Mouse (Mus musculus): ENCODE results near the gene Mrpl36.
A peak's percentile ranks its signal among the peaks of the same experiment; 100 is the strongest.

The Mrpl36 gene

DNA sequence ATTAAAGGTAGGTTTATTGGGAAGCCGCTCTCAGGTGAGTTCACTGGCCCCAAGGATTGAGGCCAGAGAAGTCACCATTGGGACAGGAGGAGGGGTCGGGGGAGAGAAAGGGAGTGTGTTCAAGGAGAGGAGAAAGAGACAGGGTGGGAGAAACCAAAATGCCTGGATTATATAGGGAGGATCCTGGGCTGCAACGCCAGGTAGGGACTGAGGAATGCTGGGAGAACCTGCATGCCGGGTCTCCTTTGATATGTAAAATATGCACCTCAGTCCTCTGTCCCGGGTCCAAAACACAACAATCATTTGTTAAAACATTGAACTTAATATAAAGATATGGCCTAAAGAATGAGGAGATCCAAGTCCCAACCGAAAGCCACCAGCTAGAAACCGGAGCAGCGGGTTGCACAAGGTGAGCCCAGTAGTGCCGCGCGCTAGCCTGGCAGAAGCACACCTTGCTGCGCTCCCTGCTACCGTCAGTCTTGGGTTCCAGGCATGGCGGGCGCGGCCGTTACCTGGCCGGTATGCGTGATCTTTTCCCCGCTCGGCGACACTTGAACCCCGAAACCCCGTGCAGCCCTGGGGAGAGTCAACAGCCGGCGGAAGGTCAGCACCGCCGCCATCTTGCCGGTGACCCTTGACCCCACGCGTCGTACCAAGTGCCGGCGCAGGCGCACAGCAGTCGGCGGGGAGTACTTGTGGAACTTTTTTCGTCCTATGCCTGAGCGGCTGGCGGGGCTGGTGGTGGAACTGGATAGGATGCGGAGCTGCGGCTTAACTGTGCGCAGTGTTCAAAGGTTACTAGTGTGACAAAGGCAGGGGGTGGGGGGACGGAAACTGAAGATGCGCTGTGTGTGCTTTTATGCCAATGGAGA lies at the start of gene Mrpl36, which contains the start of gene Ndufs6:
Gene Mrpl36 (plus strand): TSS at position 687 of the 872 bp plus-strand sequence.
Gene Ndufs6 (minus strand): TSS at position 716 of the 872 bp plus-strand sequence.
- peak; percentile 94 for DNase-seq (ENCODE audit: low read depth, low spot score)

DNA sequence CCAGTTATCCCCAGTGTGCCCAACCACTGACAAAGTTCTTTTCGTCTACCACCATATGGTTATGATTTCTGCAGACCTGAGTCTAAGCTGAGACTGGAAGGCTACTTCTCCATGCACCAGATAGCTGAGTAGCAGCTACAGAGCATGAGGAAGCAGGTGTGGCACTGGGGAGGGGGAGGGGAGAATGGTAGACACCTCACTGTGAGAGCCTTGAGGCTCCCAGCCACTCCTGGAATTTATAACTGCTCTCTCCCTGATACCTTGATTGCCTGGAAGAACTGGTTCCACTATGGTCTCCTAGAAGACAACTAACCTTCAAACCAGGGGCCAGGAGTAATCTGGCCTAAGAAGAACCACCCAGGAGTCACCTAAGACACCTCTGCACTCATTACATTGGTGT lies 49.1 kb upstream of the Mrpl36 start:
- DNase-seq (ENCODE audit: low read depth, low spot score), result no peak

DNA sequence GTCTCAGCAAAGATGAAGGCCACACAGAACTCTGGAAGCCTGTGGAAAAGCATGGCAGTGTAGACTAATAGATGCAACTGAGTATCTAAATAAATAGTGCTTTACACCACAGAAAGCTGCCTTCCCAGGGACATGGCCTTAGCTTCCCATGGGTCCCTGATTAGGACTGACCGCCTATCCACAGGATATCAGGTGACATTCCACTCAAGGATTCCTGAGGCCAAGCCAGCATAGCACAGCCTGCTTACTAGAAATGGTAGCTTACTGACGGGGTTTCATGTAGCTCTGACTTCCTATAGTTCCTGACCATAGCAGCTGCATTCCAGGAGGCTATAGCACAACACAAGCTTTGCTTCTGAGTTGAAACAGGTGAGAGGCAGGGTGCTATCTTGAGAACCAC lies 45.9 kb upstream of the Mrpl36 start:
- DNase-seq (ENCODE audit: low read depth, low spot score), result no peak

DNA sequence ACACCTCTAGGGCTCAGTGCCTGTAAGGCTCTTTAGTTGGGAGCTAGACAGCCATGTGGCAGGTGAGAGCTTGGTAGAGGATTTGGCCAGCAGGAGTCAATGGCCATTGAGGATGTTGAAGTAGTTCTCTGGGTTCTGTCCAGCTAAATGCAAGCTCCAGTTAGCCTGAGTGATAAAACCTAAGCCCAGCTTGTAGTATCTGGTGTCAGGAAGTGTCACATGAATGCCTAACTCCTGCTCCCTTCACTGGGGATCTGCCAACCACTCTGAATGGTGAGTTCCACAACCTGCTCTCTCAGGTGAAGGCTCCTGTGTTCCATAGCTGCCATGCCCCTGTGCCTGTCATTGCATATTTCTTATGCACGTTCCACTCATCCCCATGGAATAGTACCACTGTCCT lies 44.8 kb upstream of the Mrpl36 start:
- DNase-seq (ENCODE audit: low read depth, low spot score), result no peak

GRCm38 (mm10) chr13:73290206-73290605 lies 38.1 kb upstream of the Mrpl36 start:
- DNase-seq (ENCODE audit: low read depth, low spot score), result no peak

- DNase-seq (ENCODE audit: low read depth, low spot score), result no peak
These were observed 37.2 kb upstream of the Mrpl36 start for GRCm38 (mm10) chr13:73291102-73291501.

GRCm38 (mm10) chr13:73298717-73299116 lies 29.6 kb upstream of the Mrpl36 start:
- no peak for DNase-seq (ENCODE audit: low read depth, low spot score)

DNA sequence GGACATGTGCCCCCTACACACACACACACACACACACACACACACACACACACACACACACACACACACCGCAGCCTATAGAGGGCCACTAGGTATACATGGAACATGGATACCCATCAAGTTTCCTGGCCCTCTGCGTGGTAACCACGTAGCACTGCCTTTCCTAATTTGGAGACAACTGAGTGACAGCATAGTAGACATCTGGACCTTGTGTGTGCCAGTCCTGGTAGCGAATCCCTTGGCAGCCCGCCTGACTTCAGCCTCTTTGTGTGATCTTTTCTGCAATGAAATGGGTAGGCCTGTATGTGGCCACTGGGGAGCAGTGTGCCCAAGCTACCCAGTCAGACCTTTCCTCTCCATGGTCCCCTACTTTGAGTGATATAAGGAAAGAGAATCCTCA lies 29.0 kb upstream of the Mrpl36 start:
- no peak for DNase-seq (ENCODE audit: low read depth, low spot score)

DNA sequence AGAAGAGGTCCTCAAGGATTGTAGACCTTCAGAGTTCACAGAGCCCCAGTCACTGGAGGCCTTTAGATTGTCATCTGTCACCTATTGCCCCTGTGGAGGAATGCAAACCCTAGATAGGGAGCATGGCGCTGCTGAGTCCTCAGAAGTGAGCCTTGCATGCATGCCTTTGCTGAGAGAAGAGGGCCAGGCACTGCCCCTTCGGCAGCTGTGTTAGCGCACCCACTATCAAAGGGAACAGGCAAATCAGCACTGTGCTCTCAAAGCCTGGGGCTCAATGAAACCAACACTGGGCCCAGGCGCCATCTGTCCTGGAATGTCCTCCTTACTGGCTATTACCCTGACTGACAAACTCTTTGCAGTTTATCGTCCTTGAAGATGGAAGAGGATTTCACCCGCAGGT lies 23.6 kb upstream of the Mrpl36 start:
- DNase-seq (ENCODE audit: low read depth, low spot score), result peak; percentile 7

GRCm38 (mm10) chr13:73305398-73306084 lies 22.8 kb upstream of the Mrpl36 start:
- peak; percentile 6 for DNase-seq (ENCODE audit: low read depth, low spot score)

GRCm38 (mm10) chr13:73306085-73306410 lies 22.3 kb upstream of the Mrpl36 start:
- no peak for DNase-seq (ENCODE audit: low read depth, low spot score)

DNA sequence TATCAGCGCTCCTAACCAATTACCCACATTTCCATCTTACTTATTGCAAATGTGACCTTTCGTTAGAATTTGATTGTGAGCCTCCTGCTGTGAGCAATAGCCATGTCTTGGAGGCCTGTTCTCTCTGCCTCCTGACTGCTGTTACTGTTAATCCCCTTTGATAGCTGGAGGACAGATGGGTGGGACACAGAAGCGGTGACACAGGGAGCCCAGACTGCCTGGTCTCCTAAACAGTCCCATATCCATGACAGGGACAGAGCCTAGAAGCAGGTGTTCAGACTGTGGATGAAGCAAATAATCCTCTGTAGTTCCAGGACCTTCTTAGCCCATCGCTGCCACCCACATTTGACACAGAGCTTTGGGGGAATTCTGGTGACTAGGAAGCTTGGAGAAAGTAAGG lies 21.9 kb upstream of the Mrpl36 start:
- DNase-seq (ENCODE audit: low read depth, low spot score), result no peak

DNA sequence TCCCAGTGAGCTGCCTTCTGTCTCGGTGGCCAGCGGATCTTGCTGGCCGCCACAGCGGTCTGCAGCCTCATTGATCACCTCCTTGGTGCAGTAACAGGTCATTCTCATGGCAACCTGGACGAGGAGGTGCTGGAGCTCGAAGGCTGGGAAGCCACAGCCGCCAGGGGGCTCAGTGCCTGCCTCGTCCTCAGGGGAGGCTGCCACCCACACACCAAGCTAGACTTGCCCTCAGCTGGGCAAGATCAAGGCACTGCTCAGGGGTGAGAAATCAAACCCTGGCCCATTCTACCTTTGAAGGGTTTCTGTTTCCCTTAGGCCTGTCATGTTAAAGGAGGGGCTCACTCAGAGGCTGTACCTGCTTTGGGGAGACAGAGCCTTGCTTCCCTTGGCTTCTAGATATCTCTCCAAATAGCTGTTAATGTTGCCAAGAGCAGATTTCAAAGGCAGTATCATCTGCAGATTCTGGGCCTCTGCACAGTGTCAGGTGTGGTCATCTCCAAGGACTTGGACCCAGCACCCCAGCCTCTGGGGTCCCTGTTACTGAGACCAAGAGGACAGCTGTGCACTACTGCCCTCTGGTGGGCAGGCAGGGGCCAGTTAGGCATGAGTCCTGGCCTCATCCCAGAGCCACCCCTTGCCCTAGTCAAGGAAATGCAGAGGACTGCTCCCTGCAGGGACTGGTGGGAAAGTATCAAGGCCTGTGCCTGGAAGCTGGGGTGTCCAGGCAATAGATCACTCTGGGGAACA lies 18.0 kb upstream of the Mrpl36 start:
- peak; percentile 76 for DNase-seq (ENCODE audit: low read depth, low spot score)

GRCm38 (mm10) chr13:73320048-73320447 lies 8.3 kb upstream of the Mrpl36 start:
- DNase-seq (ENCODE audit: low read depth, low spot score), result no peak

DNA sequence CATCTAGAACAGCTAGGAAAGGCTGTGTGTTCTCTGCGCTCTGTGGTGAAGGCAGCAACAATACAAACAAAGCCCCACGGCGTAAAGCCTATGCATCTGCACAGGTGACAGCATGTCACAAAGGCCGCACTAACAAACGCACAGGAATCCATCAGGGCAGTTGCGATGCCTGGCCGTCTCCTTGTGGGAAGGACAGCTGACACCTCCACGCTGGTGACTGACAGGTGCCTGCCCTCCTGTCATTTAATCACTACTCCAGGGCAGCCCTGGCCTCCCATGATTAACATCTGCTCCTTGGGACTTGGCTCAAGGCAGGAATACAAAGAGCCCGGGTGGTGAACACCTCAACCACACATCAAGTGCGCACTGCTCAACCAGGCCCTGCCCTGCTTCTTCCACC lies 5.7 kb upstream of the Mrpl36 start:
- no peak for DNase-seq (ENCODE audit: low read depth, low spot score)

DNA sequence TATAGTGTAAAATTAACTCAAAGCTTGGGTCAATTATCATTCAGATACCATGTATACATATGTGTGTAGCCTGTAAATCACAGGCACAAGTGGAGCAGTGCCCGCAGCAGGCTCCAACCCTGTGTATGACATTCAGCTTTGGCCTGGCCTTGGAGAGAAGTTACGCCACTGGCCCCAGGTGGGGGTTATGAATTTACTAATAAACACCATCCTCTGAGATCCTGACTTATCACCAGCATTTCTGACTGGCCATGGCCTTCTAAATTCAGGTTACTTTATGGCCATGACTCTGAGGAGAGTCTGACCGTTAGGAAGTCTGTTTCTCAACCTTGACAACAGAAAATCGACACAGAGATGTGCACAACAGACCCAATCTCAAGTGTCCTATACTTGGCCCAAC lies 4.9 kb upstream of the Mrpl36 start:
- DNase-seq (ENCODE audit: low read depth, low spot score), result no peak

DNA sequence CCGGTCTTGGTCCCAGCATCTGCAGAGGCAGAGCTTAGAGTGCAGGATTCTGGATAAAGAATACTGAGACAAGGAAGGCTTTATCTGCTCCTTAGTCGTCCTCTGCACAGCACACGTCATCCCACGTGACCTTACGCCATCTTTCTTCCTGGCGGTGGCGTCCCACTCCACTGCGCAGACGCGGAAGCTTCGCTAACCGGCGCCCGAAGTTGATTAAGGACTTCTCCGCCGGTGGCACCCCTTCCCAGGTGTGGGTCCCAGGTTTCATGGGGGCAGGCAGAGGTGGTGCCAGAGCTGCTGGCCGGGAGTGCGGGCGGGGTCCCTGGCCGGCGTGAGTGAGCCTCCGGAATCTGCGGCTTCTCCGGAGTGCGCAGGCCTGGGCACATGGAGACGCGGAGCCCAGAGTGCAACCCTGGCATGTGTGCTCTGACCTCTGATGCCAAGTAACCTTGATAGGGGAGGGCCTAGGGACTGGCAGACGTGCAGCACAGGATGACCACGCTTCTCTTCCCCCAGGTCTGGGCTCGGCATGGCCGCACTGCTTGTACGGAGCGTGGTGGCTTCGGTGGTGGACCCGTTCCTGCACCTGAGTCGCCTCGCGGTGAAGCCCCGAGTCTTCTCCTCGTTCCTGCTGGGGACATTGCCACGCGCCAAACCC lies 2.7 kb downstream of the Mrpl36 start:
- DNase-seq (ENCODE audit: low read depth, low spot score), result peak; percentile 85

- no peak for DNase-seq (ENCODE audit: low read depth, low spot score)
These were observed 3.4 kb downstream of the Mrpl36 start for GRCm38 (mm10) chr13:73331736-73332135.

GRCm38 (mm10) chr13:73336753-73337152 lies 8.4 kb downstream of the Mrpl36 start:
- peak; percentile 60 for DNase-seq (ENCODE audit: low read depth, low spot score)

- no peak for DNase-seq (ENCODE audit: low read depth, low spot score)
These were observed 17.0 kb downstream of the Mrpl36 start for GRCm38 (mm10) chr13:73345102-73345890.

DNA sequence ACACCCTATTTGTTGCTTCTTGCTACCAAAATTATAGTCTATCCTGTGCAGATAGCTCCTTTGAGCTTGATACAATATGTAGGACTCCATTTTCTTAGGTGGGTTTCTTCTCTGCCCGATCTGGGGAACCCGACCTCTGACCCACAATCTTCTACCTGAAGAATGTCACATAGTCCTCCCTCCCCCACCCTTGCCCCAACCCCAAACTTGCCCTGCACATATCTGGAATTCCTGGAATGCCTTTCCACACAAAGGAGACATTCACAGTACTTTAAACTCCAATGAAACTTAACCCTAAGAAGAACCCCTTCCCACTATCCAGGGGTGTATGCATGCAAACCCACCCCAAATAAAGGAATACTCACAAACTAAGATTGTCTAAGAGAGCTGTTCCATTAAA lies 17.8 kb downstream of the Mrpl36 start:
- DNase-seq (ENCODE audit: low read depth, low spot score), result peak; percentile 63
